Mouse (Mus musculus): ENCODE data around the gene Nps. TPM values are rescaled to one million over a fixed set of nuclear protein-coding genes. Genes with fewer than 3 reads are reported as not detected.

The Nps gene
- total and polyA plus RNA-seq, 2 experiments from 2014 or later = 2.2 TPM; not detected in 1

DNA sequence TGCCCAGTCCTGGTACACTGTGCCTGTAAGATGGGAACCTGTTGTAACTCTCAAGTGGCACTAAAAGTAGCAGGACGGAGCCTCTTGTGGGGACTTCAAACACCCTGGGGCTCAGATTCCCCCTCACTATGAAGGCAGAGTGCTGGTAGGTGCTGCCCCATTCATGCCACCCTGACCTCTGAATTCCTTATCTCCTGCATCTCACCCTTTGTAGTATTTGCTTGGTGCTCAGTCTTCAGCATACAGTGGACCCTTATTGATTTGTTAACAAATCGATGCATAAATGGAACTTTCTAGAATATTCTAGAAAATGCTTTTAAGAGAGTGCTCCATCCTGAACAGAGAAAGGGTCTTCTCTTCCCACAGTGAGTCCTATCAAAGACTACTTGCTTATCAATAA is 4.1 kb upstream of the Nps start:
- no peak for TF ChIP-seq CTCF (IDR thresholded peaks at IDR 0.05; ENCODE audit: low read depth)

GRCm38 (mm10) chr7:135271011-135271410 is 12.5 kb downstream of the Nps start:
- WGBS = 81% methylated on average over 5 of the region's 5 CpGs

More for the DNA sequence above, 4.1 kb upstream of the Nps start:
- Histone ChIP-seq H3K4me3 (ENCODE audit: low read length) (no peak overlapping the region), H3K27ac (no peak overlapping the region), H3K9ac (replicated peaks; ENCODE audit: low read length) (no peak overlapping the region), H3K9me3 (ENCODE audit: low read length) (no peaks in the 10 kb centered on the region), H3K36me3 (ENCODE audit: insufficient read depth, low read length) (no peaks in the 10 kb centered on the region), H3K4me2 (ENCODE audit: low read depth, low read length) (no peak overlapping the region), H3K27me3 (ENCODE audit: insufficient read depth, low read length) (no peaks in the 10 kb centered on the region), H3K4me1 (ENCODE audit: insufficient read depth, low read length) (no peaks in the 10 kb centered on the region)
- ATAC-seq (no peak), DNase-seq (ENCODE audit: low spot score) (no peak)
- 95% methylated on average over 2 of the region's 2 CpGs for WGBS

GRCm38 (mm10) chr7:135283212-135283611 is 24.7 kb downstream of the Nps start:
- Histone ChIP-seq H3K27me3 (ENCODE audit: insufficient read depth, low read length) (no peaks in the 10 kb centered on the region), H3K4me3 (ENCODE audit: low read length) (no peak overlapping the region), H3K9ac (replicated peaks; ENCODE audit: low read length) (no peak overlapping the region), H3K4me1 (ENCODE audit: insufficient read depth, low read length) (no peaks in the 10 kb centered on the region), H3K27ac (no peak overlapping the region), H3K4me2 (ENCODE audit: low read depth, low read length) (no peak overlapping the region), H3K9me3 (ENCODE audit: low read length) (no peaks in the 10 kb centered on the region), H3K36me3 (ENCODE audit: insufficient read depth, low read length) (no peaks in the 10 kb centered on the region)
- DNase-seq (ENCODE audit: low spot score) (no peak), ATAC-seq (no peak)
- WGBS = 95% methylated on average over 3 of the region's 3 CpGs
- TF ChIP-seq CTCF (IDR thresholded peaks at IDR 0.05; ENCODE audit: low read depth) = no peak

More at GRCm38 (mm10) chr7:135271011-135271410, 12.5 kb downstream of the Nps start:
- ATAC-seq (no peak), DNase-seq (ENCODE audit: low spot score) (no peak)
- no peak for TF ChIP-seq CTCF (IDR thresholded peaks at IDR 0.05; ENCODE audit: low read depth)
- H3K4me1 ChIP-seq (ENCODE audit: insufficient read depth, low read length) = no peaks in the 10 kb centered on the region
- no peak overlapping the region for H3K4me3 ChIP-seq (ENCODE audit: low read length)
- no peaks in the 10 kb centered on the region for H3K27me3 ChIP-seq (ENCODE audit: insufficient read depth, low read length)
- no peak overlapping the region for H3K27ac ChIP-seq
- no peak overlapping the region for H3K4me2 ChIP-seq (ENCODE audit: low read depth, low read length)
- H3K36me3 ChIP-seq (ENCODE audit: insufficient read depth, low read length) = no peaks in the 10 kb centered on the region
- no peak overlapping the region for H3K9ac ChIP-seq (replicated peaks; ENCODE audit: low read length)
- H3K9me3 ChIP-seq (ENCODE audit: low read length) = no peaks in the 10 kb centered on the region

- ATAC-seq (no peak), DNase-seq (ENCODE audit: low spot score) (no peak)
- TF ChIP-seq CTCF (IDR thresholded peaks at IDR 0.05; ENCODE audit: low read depth) = no peak
- Histone ChIP-seq H3K4me1 (ENCODE audit: insufficient read depth, low read length) (no peaks in the 10 kb centered on the region), H3K36me3 (ENCODE audit: insufficient read depth, low read length) (no peaks in the 10 kb centered on the region), H3K4me2 (ENCODE audit: low read depth, low read length) (no peak overlapping the region), H3K4me3 (ENCODE audit: low read length) (no peak overlapping the region), H3K9me3 (ENCODE audit: low read length) (no peaks in the 10 kb centered on the region), H3K27ac (no peak overlapping the region), H3K9ac (replicated peaks; ENCODE audit: low read length) (no peak overlapping the region), H3K27me3 (ENCODE audit: insufficient read depth, low read length) (no peaks in the 10 kb centered on the region)
- WGBS = 92% methylated on average over 3 of the region's 3 CpGs
Observed at GRCm38 (mm10) chr7:135289976-135290375, 31.5 kb downstream of the Nps start.

DNA sequence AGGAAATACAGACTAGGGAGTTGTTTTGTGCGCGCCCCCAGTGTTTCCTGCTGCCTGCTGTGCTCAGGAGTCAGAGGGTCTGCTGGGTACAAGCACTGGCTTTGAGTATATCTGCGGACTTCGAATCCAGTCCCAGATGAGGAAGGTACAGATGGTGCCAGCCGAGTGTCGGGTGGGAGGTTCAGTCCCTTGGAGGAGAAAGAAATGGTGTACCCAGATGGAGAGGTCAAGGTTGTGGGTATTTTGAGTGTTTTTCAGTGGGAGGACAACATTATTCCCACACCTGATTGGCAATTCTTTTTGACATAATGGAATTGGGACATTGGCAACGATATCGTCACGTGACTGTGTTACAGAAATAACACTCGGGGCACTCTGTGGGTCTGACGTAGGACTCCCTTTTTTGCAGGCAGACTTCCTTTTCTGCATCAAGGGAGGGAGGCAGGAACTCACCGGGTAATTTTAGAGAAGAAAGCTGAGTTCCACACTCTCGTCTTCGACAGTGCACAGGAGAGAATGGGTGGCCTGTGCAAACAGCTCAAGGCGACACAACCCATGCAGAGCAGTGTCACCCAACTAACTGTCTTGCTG is 33.2 kb downstream of the Nps start:
- 75% methylated on average over 15 of the region's 15 CpGs for WGBS
- DNase-seq (ENCODE audit: low spot score) = no peak
- Histone ChIP-seq H3K4me2 (ENCODE audit: low read depth, low read length) (no peak overlapping the region), H3K9me3 (ENCODE audit: low read length) (no peaks in the 10 kb centered on the region), H3K4me1 (ENCODE audit: insufficient read depth, low read length) (no peaks in the 10 kb centered on the region), H3K27me3 (ENCODE audit: insufficient read depth, low read length) (no peaks in the 10 kb centered on the region), H3K4me3 (ENCODE audit: low read length) (no peak overlapping the region), H3K27ac (no peak overlapping the region), H3K36me3 (ENCODE audit: insufficient read depth, low read length) (no peaks in the 10 kb centered on the region), H3K9ac (replicated peaks; ENCODE audit: low read length) (no peak overlapping the region)
- no peak for TF ChIP-seq CTCF (IDR thresholded peaks at IDR 0.05; ENCODE audit: low read depth)
- no peak for ATAC-seq

DNA sequence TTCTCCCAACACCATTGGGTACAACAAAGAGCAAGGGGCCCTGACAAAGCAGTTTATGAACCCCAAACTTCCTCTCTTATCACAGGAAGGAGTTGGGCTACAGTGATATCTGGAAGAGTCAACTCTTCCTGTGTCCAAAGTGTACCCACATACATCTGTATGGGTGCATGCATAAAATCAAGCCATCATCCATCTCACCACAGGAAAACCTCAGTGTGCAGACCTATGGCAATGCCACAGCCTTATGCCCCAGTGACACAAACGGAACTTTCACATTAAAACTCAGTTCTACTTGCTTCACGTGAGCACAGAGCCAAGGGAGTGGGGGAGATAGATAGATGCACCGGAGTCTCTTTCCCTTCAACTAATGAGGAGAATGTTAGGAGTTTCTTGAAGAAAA is 36.0 kb downstream of the Nps start:
- Histone ChIP-seq H3K9me3 (ENCODE audit: low read length) (no peaks in the 10 kb centered on the region), H3K4me3 (ENCODE audit: low read length) (no peak overlapping the region), H3K9ac (replicated peaks; ENCODE audit: low read length) (no peak overlapping the region), H3K4me1 (ENCODE audit: insufficient read depth, low read length) (no peaks in the 10 kb centered on the region), H3K36me3 (ENCODE audit: insufficient read depth, low read length) (no peaks in the 10 kb centered on the region), H3K27ac (no peak overlapping the region), H3K27me3 (ENCODE audit: insufficient read depth, low read length) (no peaks in the 10 kb centered on the region), H3K4me2 (ENCODE audit: low read depth, low read length) (no peak overlapping the region)
- DNase-seq (ENCODE audit: low spot score) (no peak), ATAC-seq (no peak)
- no peak for TF ChIP-seq CTCF (IDR thresholded peaks at IDR 0.05; ENCODE audit: low read depth)
- WGBS = 86% methylated on average over 3 of the region's 3 CpGs

- Histone ChIP-seq H3K4me3 (ENCODE audit: low read length) (no peak overlapping the region), H3K27ac (no peak overlapping the region), H3K4me1 (ENCODE audit: insufficient read depth, low read length) (no peaks in the 10 kb centered on the region), H3K4me2 (ENCODE audit: low read depth, low read length) (no peak overlapping the region), H3K27me3 (ENCODE audit: insufficient read depth, low read length) (no peaks in the 10 kb centered on the region), H3K9me3 (ENCODE audit: low read length) (no peaks in the 10 kb centered on the region), H3K36me3 (ENCODE audit: insufficient read depth, low read length) (no peaks in the 10 kb centered on the region), H3K9ac (replicated peaks; ENCODE audit: low read length) (no peak overlapping the region)
- WGBS = 67% methylated on average over 2 of the region's 2 CpGs
- ATAC-seq (no peak), DNase-seq (ENCODE audit: low spot score) (no peak)
- TF ChIP-seq CTCF (IDR thresholded peaks at IDR 0.05; ENCODE audit: low read depth) = no peak
Observed at GRCm38 (mm10) chr7:135304496-135304895, 46.0 kb downstream of the Nps start.

Other genes with a start within 250 kb of the Nps start
- gene Foxi2, start 151.6 kb downstream of the Nps start, total RNA-seq (2014; rRNA removed) = 0.21 TPM in 1 of 2 replicates, not detected in the other
- gene Foxi2, start 151.6 kb downstream of the Nps start, polyA plus RNA-seq (2015; fragmentation: Nextera tagmentation; extraction: Ambion mirVana) = 0.06 TPM in 1 of 2 replicates, not detected in the other

Measured in hindbrain, postnatal 0 days (tissue).